Mouse (Mus musculus) frontal cortex, postnatal 25 days (tissue): Measurements from ENCODE around the gene Phactr1.

Experiments
- DNase-seq, 2 experiments: peaks; one replicate each; pipeline ENCODE4 v3.0.0; 2022; ENCODE audit warnings: low spot score in 2 of 2

Phactr1 gene

DNA sequence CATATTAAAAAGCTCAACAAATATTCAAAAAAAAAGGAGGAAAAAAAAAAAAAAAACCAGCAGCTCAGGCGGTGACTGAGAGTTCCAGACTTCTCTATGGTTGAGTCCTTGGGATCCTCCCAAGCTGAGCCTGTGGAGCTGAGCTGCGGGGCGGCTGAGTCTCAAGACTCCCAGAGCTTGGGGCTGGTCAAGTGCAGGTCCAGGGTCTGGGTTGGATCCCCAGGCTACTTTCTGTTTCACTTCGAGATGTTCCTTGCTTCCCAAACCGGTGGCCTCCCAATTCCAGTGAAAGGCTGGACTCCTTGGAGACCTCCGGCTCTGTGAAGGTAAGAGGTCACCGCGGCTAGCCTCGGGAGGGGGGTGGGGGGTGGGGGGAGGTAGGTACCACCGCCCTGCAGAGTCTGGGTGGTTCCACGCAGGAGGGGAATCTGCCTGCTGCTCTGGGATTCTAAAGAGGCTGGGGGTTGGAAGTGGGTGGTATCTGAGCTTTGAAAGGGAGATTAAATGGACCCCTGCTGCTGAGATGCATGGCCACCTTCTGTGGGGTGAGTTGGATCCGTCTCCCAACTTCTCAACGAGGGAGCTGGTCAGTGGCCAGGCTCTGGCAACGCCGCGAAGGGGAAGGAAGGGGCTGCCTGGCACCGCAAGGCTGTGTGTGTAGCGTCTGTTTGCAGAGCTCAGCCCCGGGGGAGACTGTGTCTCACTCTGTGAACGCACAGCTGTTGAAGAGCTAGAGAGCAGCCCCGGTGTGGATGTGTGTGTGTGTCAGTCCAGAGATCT lies 185.9 kb downstream of the Phactr1 start:
- peak in 1 of 2 experiments; percentile 37 for DNase-seq

DNA sequence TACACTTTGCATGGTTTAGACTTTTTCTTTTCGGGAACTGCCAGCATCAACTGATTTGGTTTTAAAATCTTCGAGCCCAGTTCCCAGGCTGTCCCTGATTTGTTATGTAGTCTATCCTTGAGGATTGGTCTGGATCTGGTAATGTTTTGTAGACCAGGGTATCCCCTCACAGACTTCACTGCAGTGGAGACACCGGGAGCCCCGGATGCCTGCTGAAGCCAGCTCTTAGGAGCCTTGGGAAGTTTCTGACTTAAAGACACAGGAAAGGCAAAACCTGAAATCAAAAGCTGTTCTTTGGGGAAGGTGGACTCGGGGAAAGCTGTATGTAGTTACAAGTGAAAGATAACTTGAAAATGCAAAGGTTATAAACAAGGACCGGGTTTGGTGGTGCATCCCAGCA lies 186.6 kb downstream of the Phactr1 start:
- DNase-seq, result no peak

DNA sequence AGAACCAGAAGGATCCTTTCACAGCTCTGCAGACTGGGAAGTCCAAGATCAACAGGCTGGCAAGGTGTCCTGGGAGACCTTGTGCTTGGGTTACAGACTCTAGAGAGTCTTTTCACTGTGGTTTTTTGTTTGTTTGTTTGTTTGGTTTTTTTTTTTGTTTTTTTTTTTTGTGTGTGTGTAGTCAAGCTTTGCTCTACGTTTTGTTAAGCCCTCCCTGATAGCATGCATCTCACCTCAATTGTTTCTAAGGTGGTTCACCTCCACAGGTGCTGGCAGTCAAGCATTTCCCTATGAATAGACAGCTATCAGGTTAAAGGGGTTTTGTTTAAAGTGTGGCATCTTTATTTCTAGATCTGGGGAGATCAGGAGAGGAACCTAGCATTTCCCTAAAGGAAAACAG lies 191.7 kb downstream of the Phactr1 start:
- no peak for DNase-seq

DNA sequence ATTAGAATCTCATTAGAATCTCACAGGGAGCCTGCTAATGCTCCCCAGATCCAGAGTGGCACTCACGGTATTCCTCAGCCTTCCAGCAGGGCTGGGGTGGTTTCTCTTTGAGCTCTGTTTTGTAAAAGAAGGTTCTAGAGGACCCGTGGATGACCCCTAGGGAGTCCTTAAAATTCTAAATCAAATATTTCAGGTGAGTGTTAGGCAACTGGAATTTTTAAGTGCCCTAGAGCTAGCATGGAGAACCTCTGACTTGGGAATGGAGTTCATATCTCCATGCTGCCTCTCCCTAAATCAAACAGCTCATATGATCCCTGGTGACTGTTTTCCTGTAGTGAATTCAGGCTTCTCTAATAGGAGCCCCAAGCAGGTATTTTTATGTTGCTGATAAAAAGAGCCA lies 197.9 kb downstream of the Phactr1 start:
- no peak for DNase-seq

DNA sequence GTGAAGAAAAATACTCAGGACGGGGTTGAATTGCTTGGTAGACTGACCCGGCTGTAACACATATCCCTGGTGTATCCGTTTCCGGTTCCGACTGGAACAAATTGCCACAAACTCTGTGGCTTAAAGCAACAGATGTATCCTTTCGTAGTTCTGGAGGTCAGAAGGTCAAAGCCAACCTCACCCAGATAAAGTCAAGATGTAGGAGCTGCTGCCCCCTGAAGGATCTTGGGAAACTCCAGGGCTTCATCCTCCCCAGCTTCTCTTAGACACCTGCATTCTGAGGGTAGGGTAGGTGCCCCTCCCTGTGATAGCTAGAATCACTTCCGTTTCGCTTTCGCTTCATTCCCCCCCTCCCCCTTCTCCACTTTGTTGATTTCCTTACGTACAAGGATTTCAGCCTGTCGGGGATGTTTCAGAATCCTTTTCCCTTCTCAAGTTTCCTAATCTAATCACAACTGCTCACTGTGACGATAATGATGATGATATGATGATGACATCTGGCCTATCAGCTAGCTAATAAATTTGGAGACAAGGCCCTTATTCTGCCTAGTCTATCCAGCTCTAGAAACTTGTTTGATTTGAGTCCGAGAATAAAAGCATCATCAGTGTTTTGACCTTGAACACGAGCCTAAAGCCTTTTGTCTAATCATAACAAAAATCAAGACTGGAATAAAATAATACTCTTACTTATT lies 203.8 kb downstream of the Phactr1 start:
- DNase-seq, result no peak

DNA sequence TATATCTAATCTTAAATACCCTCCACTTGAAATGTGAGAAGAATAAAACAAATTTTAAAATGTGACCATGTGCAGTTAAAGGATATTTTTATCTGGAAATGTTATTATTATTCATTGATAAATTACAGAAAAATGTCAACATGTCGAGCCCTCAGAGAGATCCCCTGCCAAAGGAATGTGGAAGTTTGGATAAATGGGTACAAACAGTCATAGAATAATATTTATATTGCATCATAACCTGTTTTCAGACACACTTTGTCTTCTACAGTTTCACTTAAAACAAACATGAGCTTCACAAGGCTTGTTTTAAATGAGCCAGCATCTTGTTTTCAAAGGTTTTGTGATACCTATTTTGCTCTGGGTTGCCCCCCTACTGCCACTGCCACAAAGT lies 204.3 kb downstream of the Phactr1 start:
- DNase-seq, result no peak

DNA sequence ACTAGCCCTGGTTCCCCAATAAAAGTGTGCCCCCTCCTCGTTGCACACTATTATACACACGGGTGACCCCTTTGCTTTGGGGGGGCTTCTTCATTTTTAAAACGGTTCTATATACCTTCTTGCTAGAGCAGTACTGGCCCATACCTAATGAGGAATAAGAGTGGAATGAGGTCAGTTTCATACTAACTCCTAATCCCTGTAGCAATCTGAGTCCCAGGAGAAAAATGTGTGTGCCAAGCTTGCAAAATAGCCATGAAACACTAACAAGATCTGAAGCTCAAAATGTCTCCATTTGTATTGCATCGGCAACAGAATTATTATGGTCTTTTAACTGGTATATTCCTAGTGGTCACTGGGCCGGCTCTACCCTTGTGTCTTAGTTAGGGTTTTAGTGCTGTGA lies 207.3 kb downstream of the Phactr1 start:
- DNase-seq, result no peak

DNA sequence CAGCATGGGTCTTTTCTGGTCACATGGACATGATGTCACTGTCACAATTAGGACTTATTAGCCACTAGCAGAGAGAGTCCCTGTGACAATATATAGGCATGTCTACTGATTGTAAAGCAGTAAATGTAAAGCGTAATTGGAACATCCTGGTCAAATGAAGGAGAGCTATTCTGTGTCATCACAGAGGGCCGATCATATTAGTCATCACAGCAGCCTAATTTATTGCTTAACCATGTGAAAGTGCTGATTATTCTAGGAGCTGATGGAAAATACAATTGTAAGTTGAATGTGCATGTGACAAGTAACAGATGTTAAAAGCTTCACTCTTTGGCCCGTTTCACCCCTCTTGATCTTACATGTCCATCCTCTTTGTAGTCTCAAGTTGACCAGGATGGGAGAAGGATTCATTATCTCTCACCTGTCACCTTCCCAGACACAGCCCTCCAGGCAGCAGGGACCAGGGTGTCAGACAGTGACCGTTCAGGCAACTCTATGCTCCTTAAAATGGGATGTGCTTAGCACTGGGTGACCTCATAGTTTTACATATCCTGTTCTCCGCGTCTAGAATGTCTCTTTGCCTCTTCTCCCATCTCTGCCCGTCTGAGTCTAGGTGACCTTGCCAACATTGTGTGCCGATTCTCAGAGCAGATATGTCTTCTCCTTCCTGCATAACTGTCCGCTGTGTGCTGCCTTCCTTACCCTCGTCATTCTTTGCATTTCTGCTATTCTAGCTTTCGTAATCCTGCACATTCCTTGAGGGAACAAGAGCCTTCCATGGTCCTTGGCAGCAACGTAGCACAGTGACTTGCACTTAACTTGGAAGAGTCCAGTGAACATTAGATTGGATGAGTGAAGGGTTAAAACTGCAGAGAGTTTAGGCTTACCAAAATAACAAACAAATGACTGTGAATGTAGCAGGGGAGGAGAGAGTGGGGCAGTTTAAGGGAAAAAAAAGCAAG lies 209.4 kb downstream of the Phactr1 start:
- DNase-seq, result no peak

DNA sequence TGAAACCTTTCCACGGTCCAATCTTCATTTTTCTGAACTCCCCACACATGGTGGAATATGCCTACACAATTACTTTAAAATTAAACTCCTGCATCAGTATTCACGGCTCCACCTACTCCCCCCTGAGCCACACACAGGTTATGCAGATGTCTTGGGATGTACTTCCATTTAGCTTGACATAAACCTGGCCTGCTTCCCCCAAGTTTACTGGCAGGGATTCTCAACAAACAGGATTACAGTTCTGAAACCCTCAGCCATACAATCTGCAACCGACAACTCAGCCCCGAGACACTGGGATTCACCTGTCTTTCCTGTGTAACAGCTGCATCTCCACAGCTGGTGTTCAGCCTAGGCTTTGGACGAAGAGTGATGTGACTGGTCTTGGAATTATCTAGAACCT lies 210.2 kb downstream of the Phactr1 start:
- DNase-seq, result no peak

DNA sequence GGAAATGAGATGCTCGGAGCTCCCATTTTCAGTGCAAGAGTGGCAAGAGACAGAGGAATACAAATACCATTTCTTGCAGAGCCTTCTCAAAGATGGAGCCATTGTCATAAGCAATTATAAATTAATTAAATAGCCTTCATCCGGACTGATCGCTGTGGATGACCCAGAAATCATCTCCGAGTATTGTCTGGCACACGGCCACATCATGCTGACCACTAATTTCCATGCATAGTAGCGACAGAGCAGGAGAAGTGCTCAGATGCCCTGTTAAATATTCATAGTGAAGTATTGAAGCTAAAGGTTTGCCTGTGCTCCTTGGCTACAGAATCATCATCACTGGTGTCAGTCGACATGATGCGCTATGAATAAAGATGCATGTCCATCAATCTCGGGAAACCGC lies 213.6 kb downstream of the Phactr1 start:
- no peak for DNase-seq

DNA sequence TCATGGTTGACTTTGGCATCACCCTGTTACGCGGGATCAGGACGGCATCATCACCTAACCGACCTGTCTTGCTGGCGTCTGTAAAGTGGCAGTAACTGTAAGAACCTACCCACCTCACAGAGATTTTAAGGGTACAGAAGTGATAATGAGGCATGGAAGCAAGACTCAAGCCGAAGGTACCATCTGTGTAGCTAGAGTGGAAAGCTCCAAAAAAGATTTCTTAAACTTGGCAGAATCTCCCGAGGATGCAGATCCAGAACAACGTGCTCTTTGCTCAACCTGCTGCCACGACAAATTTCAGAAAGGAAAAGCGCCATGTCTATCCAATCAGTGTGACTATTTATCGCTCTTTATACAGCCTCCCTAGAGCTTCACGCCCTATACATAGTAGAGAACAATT lies 214.2 kb downstream of the Phactr1 start:
- no peak for DNase-seq

DNA sequence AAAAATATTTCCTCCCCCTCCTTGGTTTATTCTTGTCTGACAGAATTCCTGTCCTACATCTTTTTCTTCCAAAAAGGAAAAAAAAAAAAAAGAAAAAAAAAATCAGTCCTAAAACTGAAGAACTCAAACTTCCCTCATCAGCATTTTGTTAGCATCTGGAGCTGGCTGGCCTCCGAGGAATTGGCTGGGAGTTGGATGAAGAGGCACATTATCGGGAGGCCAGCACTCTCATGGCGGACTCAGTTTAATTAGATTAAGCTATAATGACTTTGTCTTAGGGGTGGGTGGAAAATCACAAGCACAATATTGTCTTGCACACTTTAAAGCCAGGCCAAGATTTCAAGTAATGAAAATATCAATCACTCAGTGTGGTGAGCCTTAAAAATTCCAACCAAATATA lies 215.6 kb downstream of the Phactr1 start:
- no peak for DNase-seq

DNA sequence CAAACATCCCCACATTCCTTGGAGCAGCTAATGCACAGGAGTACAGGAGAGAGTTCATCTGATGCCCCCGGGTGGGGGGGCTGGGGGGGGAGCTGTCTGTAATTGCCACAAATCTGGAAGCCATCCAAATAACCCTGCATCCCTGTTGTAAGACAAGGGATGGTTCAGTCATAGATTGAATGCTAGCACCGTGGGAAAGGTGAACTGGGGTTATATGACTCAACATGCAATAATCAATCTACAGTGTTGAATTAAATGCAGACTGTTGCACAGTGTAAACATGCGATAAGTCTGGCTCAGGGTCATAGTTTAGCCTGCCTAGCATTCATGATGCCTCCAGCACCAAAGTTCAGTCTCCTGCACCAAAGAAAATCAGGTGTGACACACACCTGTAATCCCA lies 219.2 kb downstream of the Phactr1 start:
- no peak for DNase-seq

DNA sequence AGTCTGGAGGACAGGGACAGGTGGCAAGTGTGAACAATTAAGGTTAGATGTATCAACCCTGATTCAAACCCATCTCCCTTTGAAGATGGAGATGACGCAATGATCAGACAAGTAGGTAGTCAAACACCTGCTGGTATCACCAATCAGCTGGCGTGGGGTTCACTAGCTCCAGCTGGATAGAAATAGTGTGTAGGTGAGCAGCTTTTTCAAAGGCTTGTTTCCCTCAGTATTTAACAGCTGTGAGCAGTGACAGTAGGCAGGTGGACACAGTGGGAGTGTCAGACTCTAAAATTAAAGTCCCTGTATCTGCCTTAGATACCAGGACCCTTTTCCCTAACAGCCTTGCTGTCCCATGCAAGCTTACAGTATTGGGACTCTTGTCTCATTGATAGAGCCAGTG lies 221.4 kb downstream of the Phactr1 start:
- no peak for DNase-seq

DNA sequence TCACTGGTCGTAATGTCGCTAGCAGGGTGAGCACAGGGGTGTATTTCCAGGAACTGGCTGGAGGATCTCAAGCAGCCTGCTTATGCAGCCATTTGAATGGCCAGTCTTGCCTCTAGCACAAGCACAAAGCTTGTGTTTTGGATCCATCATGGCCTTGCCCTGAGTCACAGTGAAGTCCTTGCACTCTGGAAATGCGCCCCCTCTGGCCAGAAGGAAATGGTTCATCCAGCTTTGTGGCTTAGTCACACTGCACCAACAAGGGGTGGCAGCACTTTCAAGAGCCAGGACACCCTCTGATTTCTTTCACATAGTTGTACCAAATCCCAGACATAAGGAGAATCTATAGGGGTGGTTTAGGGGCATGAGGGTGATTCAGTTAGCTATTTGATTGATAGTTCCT lies 222.4 kb downstream of the Phactr1 start:
- no peak for DNase-seq

DNA sequence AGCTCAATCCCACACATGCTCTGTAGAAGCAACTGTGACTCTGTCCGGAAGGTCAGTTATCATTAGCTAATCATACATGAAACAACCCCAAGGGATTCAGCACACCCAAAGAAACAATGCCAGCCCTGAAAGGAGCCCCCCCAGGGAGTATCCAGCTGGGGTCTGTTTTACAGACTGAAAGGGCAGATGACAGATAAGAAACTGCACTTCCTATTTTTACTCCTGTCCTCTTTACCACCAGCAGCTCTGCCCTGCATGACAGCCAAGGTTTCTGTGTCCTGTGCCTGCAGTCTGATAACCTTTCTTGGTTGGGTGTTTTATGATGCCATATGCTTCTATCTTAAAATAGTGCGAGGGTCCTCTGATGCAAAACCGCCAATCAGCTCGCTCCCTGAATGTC lies 225.4 kb downstream of the Phactr1 start:
- no peak for DNase-seq

DNA sequence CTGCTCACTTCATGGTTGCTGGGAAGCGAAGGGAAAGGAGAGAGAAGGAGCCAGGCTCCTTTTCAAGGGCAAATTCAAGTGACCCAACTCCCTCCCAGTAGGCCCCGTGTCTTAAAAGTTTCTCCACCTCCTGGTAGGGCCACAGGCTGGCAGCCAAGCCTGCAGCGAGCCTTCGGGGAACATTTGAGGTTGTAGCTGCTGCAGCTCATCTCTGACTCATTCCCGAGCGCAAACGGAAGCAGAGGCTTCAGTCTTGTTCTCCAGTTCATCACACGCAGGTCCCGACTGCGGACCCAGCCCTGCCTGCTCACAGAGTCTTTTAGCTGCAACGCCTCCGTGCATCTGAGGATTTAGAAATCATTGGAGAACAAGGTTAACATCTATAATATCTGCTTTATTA lies 226.6 kb downstream of the Phactr1 start:
- no peak for DNase-seq

DNA sequence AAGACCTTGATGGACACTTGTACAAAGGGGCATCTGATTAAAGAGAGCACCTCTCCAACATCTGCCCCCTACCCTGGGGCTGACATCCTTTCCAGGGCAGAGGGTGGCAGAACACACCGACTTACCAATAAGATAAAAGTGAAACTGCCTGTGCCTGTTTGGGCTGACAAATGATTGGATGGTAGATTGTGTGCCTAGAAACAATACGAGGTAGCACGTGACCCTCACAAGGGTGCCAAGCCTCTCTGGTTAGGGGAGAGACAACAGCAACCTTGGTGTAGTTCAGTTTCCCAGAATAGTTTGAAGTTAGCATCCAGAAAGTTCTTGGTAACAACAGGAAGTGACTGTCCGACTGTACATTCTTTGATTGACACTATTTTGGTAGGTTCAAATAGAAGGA lies 234.7 kb downstream of the Phactr1 start:
- no peak for DNase-seq

DNA sequence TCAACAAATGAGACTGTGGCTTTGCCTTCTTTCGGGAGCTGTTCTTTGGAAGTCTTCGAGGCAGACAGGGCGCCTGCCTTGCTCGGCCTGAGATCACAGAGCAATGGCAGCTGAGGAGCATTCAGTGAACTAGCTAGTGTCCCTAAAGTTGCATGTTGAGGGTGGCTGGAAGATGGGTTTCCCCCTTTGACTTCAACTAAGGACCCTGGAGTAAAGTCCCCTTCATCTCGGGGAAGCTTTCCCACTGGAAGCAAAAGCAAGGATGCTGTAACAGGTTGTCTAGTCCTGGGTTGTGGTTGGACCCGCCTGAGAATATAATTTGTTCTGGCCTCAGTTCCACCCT lies 235.4 kb downstream of the Phactr1 start:
- DNase-seq, result no peak

DNA sequence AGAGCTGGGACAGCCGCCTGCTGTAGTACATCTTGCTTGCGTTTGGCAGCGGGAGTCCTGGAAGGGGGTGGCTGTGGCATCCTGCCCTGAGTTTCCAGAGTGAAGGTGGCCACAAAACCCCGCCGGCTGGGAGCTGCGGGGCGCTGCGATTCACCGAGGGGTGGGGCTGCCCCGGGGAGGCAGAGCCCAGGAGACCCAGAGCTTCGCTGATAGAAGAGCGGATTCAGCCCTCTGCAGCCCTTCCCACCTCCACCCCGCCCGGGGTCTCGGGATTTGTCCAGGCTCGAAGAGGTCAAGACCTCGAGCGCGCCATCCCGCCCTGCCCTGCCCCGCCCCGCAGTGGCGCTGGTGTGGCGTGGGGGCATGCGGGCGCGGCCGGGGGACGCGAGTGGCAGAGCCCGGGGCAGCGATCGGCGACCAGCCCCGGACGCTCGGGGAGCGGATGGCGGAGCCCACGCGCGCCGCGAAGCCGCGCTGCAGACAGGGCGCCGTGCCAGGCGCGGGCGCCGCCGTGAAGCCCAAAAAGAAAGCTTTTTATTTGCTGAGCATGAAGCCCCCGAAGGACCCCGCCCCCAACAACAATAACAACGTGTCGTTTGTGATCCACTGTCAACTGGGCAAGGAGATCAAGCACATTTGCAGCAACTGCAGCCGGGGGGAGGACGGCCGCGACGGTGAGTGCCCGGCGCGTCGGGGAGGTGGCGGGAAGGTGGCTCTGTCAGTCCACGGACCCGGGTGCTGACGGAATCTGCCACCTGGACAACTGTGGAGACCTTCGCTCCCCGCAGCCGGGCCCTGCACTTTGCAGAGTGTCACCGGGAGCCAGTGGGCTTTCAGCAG lies 236.0 kb downstream of the Phactr1 start:
- DNase-seq, result no peak

DNA sequence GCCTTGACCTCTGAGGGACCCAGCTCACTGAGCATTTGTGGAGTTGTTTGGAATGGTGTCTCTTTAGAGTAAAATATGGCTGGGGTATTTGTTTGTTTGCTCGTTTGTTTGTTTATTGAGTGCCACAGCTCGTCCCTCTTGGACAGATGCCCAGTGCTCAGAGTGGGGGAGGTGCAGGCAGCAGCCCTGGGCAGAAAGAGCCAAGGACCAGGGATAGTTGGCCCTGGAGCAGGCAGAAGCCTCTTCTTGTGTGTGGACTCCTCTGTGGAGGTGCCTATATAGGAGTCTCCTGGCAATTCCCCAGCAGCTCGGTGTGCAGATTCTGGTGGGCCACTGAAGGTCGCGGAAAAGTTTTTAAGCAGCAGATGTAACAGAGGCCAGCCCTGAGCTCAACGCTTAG lies 236.8 kb downstream of the Phactr1 start:
- no peak for DNase-seq

DNA sequence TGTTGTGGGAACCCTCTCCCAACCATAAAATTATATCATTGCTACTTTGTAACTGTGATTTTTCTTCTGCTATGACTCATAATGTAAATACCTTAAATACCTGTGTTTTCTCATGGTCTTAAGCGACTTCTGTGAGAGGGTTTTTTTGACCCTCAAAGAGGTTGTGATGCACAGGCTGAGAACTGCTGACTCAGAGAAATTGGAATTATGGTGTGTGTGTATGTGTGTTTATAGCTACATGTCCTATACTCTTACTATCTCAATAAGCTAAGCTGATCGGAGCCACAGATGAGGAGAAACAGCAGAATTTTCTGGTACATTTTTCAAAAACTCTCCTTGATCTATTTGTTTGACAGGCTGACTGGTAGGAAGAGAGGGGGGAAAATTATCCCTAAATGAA lies 239.6 kb downstream of the Phactr1 start:
- DNase-seq, result no peak
